Mouse (Mus musculus) liver, adult 2 months (tissue): ENCODE results near the gene Il1rap. TPM values are rescaled to one million over a fixed set of nuclear protein-coding genes. Genes with fewer than 3 reads are reported as not detected.

ENCODE experiments used
- DNase-seq: peaks from one replicate; pipeline ENCODE4 v3.0.0-alpha.2; 2011; ENCODE audit warnings: low read depth, low spot score; ENCODE audit errors: extremely low read depth
- H3K27ac ChIP-seq: fragments of 200-500 bp; replicated peaks from 2 replicates; pipeline ENCODE4 v1.5.1; 2012; ENCODE audit warnings: low read depth, mild to moderate bottlenecking, control low read depth, inconsistent platforms, low read length; ENCODE audit not compliant: insufficient read depth
- H3K27me3 ChIP-seq: fragments of 200-500 bp; 2 replicates; pipeline ENCODE4 v1.6.1; 2012; ENCODE audit warnings: mild to moderate bottlenecking, moderate library complexity, low read length, inconsistent platforms; ENCODE audit not compliant: control insufficient read depth, insufficient read depth
- H3K36me3 ChIP-seq: fragments of 200-500 bp; 2 replicates; pipeline ENCODE4 v1.6.1; 2012; ENCODE audit warnings: low read length, inconsistent platforms; ENCODE audit not compliant: control insufficient read depth, insufficient read depth
- H3K4me1 ChIP-seq: fragments of 200-500 bp; 2 replicates; pipeline ENCODE4 v1.6.1; 2011; ENCODE audit warnings: low read length; ENCODE audit not compliant: control insufficient read depth, insufficient read depth
- H3K4me3 ChIP-seq: fragments of 200-500 bp; 2 replicates; pipeline ENCODE4 v1.5.1; 2011; ENCODE audit warnings: low read depth, mild to moderate bottlenecking, control low read depth, low read length, moderate library complexity; ENCODE audit not compliant: insufficient read depth
- H3K79me2 ChIP-seq: fragments of 200-500 bp; 2 replicates; pipeline ENCODE4 v1.6.1; 2012; ENCODE audit warnings: inconsistent platforms, mild to moderate bottlenecking, low read length, moderate library complexity; ENCODE audit not compliant: control insufficient read depth, insufficient read depth
- H3K9ac ChIP-seq: fragments of 200-500 bp; 2 replicates; pipeline ENCODE4 v1.6.1; 2012; ENCODE audit warnings: low read depth, mild to moderate bottlenecking, control low read depth, inconsistent platforms, low read length
- CTCF ChIP-seq: fragments of 200-500 bp; IDR thresholded peaks from 2 replicates; pipeline ENCODE4 v1.5.1; 2011; ENCODE audit warnings: low read depth, low read length, control low read depth
- POLR2A ChIP-seq: fragments of 200-500 bp; IDR thresholded peaks from 2 replicates; pipeline ENCODE4 v1.6.1; 2011; ENCODE audit warnings: low read length, control low read depth; ENCODE audit not compliant: insufficient read depth; ENCODE audit errors: extremely low read depth
- WGBS: fragments of 180-500 bp; shearing (Covaris S2); methylation state at CpG from one replicate; pipeline ENCODE4 v1.1.7; 2018; 5-methylcytosine and 5-hydroxymethylcytosine counted together
- polyA plus RNA-seq: library from polyadenylated mRNA; depleted of rRNA; stranded (reverse); fragments of >200 nt; gene quantifications from 2 replicates; pipeline ENCODE4 v1.2.3, GENCODE M21; 2012
- total RNA-seq: library from RNA; depleted of rRNA; stranded (reverse); fragments of >200 nt; gene quantifications from 2 replicates; pipeline ENCODE4 v1.2.3, GENCODE M21; 2014

Il1rap gene
- total and polyA plus RNA-seq, 2 experiments = 47.7 to 160 TPM

DNA sequence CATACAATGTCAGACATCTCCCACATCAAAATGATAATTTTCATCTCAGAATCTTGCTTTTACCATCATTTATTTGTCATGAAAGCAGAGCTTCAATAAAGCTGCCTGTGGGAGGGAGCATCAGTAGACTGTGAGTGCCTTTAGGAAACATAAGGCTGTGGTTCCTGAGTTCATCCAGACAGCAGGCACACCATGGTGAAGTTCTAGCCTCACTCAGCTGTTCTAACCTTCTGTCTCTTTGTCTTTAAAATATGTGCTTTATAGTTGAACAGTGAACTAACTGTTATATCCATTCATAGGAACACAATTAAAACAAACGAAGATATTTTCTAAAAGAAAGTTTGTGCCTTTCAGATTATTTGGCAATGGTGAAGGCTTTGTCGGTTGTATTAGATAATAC lies 84.9 kb downstream of the Il1rap start:
- TF ChIP-seq POLR2A (no peak), CTCF (no peak)
- no peak overlapping the region for H3K27ac ChIP-seq
- WGBS = 87% methylated on average over 2 of the region's 2 CpGs

DNA sequence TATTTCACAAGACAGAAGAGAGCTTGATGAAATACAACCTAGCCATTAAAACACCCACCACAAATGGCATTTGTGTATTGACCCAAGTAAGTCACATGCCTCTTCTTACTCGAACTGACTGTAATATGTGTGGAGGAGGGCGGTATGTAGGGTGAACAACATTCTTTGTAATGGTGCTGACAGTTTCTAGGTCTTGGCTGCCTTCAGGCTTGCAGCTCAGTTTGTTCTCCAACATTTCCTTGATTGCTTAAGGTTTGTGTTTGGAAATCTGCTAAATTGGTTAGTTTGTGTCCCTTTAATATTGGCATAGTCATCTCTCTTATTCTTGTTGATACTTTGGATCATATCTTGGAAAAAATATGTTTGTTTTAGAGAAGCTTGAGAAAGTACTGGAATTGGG lies 87.6 kb downstream of the Il1rap start:
- DNase-seq = peak; percentile 67
- TF ChIP-seq POLR2A (no peak), CTCF (no peak)
- peaks cover 8% of the 10 kb centered on the region for H3K36me3 ChIP-seq
- 20% methylated on average over 2 of the region's 2 CpGs for WGBS
- H3K27ac ChIP-seq = peak overlapping the region; percentile 35; the same call in 1 of the 2 replicates
- no peak overlapping the region for H3K4me3 ChIP-seq
- H3K9ac ChIP-seq = no peak overlapping the region
- H3K79me2 ChIP-seq = peaks cover 2% of the 10 kb centered on the region; the same call in 1 of the 2 replicates
- H3K4me1 ChIP-seq = peaks cover 7% of the 10 kb centered on the region
- no peaks in the 10 kb centered on the region for H3K27me3 ChIP-seq

More for the DNA sequence above, 84.9 kb downstream of the Il1rap start:
- H3K4me1 ChIP-seq = peaks cover 7% of the 10 kb centered on the region
- H3K79me2 ChIP-seq = peaks cover 2% of the 10 kb centered on the region; the same call in 1 of the 2 replicates
- no peak for DNase-seq
- no peak overlapping the region for H3K4me3 ChIP-seq
- no peak overlapping the region for H3K9ac ChIP-seq
- H3K36me3 ChIP-seq = peaks cover 12% of the 10 kb centered on the region
- H3K27me3 ChIP-seq = no peaks in the 10 kb centered on the region

DNA sequence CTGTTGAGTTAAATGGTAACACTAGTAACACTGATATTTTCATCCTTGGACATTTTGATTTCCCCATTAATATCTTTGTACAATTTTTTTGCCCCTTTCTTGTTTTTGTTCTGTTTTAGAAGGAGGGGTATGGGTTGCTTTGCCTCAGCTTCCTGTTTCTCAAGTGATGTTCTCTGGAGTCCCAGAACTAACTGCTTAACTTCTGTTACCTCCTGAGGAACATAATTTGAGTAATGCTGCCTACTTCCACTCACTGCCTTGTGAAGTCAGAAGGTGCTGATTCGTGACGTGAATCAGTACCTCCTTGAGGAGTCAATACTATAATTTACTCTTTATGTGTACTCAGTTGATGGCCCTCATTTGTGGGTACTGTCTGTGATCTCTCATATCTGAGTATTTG lies 98.9 kb downstream of the Il1rap start:
- no peak overlapping the region for H3K9ac ChIP-seq
- no peaks in the 10 kb centered on the region for H3K79me2 ChIP-seq
- H3K27me3 ChIP-seq = no peaks in the 10 kb centered on the region
- no peak for DNase-seq
- H3K4me1 ChIP-seq = no peaks in the 10 kb centered on the region
- H3K36me3 ChIP-seq = peaks cover 47% of the 10 kb centered on the region
- no peak overlapping the region for H3K4me3 ChIP-seq
- TF ChIP-seq CTCF (no peak), POLR2A (no peak)
- H3K27ac ChIP-seq = no peak overlapping the region
- 90% methylated on average over 2 of the region's 2 CpGs for WGBS

DNA sequence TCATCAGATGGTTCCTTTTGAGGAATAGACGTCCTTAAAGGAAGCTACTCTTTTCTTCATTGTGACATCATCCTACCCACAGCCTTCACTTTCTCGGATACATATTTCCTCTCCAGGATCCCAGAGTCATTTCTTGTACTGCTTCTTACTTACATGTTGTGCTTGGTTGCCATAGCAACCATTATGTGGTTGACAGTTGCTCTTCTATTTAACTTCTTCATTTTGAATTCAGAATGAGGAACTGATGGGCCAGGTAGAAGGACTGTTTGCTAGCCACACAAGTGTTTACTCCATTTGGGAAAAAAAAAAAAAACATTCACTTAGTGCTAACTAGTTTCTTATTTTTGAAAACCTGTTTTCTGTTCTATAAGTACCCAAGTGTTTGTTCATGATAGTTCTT lies 108.3 kb downstream of the Il1rap start:
- WGBS = 77% methylated on average over 2 of the region's 2 CpGs
- Histone ChIP-seq H3K27me3 (no peaks in the 10 kb centered on the region), H3K4me1 (peaks cover 12% of the 10 kb centered on the region; the same call in 1 of the 2 replicates), H3K36me3 (peaks cover 14% of the 10 kb centered on the region), H3K27ac (no peak overlapping the region), H3K79me2 (no peaks in the 10 kb centered on the region), H3K4me3 (no peak overlapping the region), H3K9ac (no peak overlapping the region)
- no peak for DNase-seq
- no peak for TF ChIP-seq CTCF
- TF ChIP-seq POLR2A = no peak

DNA sequence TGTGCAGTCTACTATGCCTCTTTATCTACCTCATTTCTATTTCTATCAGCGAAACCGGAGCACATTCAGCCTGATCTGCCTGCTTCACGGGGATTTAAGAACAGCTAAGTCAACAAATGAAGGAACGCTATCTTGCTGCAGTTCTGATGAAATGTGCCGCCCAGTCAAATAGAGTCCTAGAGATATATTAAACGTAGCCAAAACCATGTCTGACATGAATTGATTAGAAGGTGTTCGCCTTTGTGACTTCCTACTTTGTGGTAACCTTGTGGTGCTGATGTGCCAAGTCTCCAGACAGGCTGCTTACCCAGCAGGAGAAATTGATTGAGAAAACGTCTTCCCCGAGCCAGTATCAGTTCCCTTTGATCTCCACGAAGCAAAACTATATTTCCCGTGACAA lies 109.8 kb downstream of the Il1rap start:
- Histone ChIP-seq H3K4me3 (no peak overlapping the region), H3K27me3 (no peaks in the 10 kb centered on the region), H3K79me2 (no peaks in the 10 kb centered on the region), H3K9ac (peak overlapping the region; percentile 30; the same call in 1 of the 2 replicates), H3K4me1 (peaks cover 12% of the 10 kb centered on the region; the same call in 1 of the 2 replicates), H3K36me3 (peaks cover 15% of the 10 kb centered on the region), H3K27ac (no peak overlapping the region; the same call in 1 of the 2 replicates)
- WGBS = 27% methylated on average over 11 of the region's 11 CpGs
- TF ChIP-seq CTCF = no peak
- no peak for TF ChIP-seq POLR2A
- DNase-seq = peak; percentile 70

DNA sequence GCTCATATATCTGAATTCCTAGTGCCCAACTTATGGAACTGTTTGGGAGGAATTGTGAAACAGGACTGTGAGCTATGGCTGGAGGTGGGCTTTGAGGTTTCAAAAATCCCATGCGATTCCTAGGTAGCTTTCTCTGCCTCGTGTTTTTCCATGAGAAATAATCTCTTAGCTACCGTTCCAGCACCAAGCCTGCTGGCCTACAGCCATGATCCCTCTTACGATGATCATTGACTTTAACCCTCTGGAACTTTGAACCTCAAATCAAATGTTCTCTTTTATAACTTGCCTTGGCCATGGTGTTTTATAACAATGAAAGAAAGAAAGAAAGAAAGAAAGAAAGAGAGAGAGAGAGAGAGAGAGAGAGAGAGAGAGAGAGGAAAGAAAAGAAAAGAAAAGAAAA lies 116.6 kb downstream of the Il1rap start:
- TF ChIP-seq CTCF = no peak
- no peak for TF ChIP-seq POLR2A
- Histone ChIP-seq H3K9ac (peak overlapping the region; percentile 67), H3K79me2 (no peaks in the 10 kb centered on the region; the same call in 1 of the 2 replicates), H3K36me3 (peaks cover 34% of the 10 kb centered on the region), H3K4me3 (no peak overlapping the region), H3K27me3 (no peaks in the 10 kb centered on the region), H3K27ac (peak overlapping the region; percentile 95), H3K4me1 (peaks cover 6% of the 10 kb centered on the region)
- WGBS = 29% methylated on average over 4 of the region's 4 CpGs
- DNase-seq = peak; percentile 94
